Mouse (Mus musculus) A20 (cell line): ENCODE data around the gene Sstr1.
A peak's percentile ranks its signal among the peaks of the same experiment; 100 is the strongest.

Experiments used
- DNase-seq: peaks from one replicate; pipeline ENCODE4 v3.0.0-alpha.2; 2011; ENCODE audit warnings: low read depth, low spot score

Gene Sstr1

GRCm38 (mm10) chr12:58211163-58212071 lies at the start of gene Sstr1:
TSS of gene Sstr1 (plus strand) at chr12:58211772.
- no peak for DNase-seq

- DNase-seq: no peak
These were observed 12.8 kb upstream of the Sstr1 start for GRCm38 (mm10) chr12:58198810-58199209.

GRCm38 (mm10) chr12:58201190-58201589 lies 10.4 kb upstream of the Sstr1 start:
- peak; percentile 10 for DNase-seq

- DNase-seq: no peak
These were observed 3.6 kb upstream of the Sstr1 start for GRCm38 (mm10) chr12:58207956-58208355.

- DNase-seq: no peak
These were observed 820 bp downstream of the Sstr1 start for GRCm38 (mm10) chr12:58212261-58212923.

- no peak for DNase-seq
These were observed 1.4 kb downstream of the Sstr1 start for GRCm38 (mm10) chr12:58212924-58213450.

GRCm38 (mm10) chr12:58213451-58214288 lies 2.1 kb downstream of the Sstr1 start:
- DNase-seq: no peak

GRCm38 (mm10) chr12:58214289-58215136 lies 2.9 kb downstream of the Sstr1 start:
- no peak for DNase-seq

GRCm38 (mm10) chr12:58216218-58216617 lies 4.6 kb downstream of the Sstr1 start:
- no peak for DNase-seq

GRCm38 (mm10) chr12:58219078-58219477 lies 7.5 kb downstream of the Sstr1 start:
- peak; percentile 4 for DNase-seq

GRCm38 (mm10) chr12:58225644-58226043 lies 14.1 kb downstream of the Sstr1 start:
- DNase-seq: no peak

GRCm38 (mm10) chr12:58232489-58232888 lies 20.9 kb downstream of the Sstr1 start:
- DNase-seq: no peak

GRCm38 (mm10) chr12:58251901-58252300 lies 40.3 kb downstream of the Sstr1 start:
- DNase-seq: no peak
